Mouse (Mus musculus): Measurements from ENCODE around the gene Olfr294.

Gene Olfr294

GRCm38 (mm10) chr7:86616543-86616942, at the start of gene Olfr294:
Gene Olfr294, minus strand, starts transcription at chr7:86616643.
- no peak for DNase-seq (ENCODE audit: extremely low read depth, low read depth)

DNA sequence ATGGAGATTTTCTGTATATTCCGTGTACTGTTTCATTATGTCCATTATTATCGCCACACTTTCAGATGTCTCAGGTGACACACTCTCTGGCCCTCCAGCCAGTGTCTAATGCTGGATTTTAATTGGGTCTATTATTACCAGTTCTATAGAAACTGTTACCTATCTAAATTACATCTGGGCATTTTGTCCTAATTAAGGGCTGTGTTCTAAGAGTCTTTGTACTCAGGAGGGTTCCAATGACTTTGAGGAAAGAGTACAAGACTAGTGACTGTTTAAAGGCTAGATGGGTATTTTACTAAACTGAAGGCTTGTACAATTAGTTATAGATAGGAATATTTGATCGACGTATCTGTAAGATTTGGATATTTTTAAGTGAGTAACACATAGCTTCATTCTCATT, 32.3 kb upstream of the Olfr294 start, which contains the start of gene Olfr293:
Gene Olfr293 (plus strand): TSS at position 301 of the 400 bp plus-strand sequence.
- DNase-seq (ENCODE audit: extremely low read depth, low read depth), result no peak

GRCm38 (mm10) chr7:86583562-86583961, 32.9 kb downstream of the Olfr294 start, which contains the start of gene Olfr295:
Gene Olfr295, plus strand, starts transcription at chr7:86583862.
- no peak for DNase-seq (ENCODE audit: extremely low read depth, low read depth)
